Mouse (Mus musculus): ENCODE data around the gene Axin2. TPM values are rescaled to one million over a fixed set of nuclear protein-coding genes. Genes with fewer than 3 reads are reported as not detected.

Gene Axin2
- polyA plus RNA-seq, 1 experiment from 2014 or later, result 3.0 TPM

- H3K4me1 ChIP-seq (ENCODE audit: control insufficient read depth, insufficient read depth, low read length), result peaks cover 18% of the 10 kb centered on the region; the same call in 1 of the 2 replicates
- H3K9ac ChIP-seq (ENCODE audit: low read depth, low read length), result no peak overlapping the region
- no peak overlapping the region for H3K4me3 ChIP-seq (ENCODE audit: low read depth, low read length)
- WGBS (ENCODE audit: insufficient replicate concordance), result 67% methylated on average over 9 of the region's 9 CpGs
- no peak overlapping the region for H3K4me2 ChIP-seq
- H3K27me3 ChIP-seq (ENCODE audit: control insufficient read depth, insufficient read depth, low read length), result peaks cover 18% of the 10 kb centered on the region; the same call in 1 of the 2 replicates
- no peak for ATAC-seq (replicated peaks; ENCODE audit: insufficient number of reproducible peaks, low FRiP score, low TSS enrichment)
- no peaks in the 10 kb centered on the region for H3K9me3 ChIP-seq (replicated peaks; ENCODE audit: control insufficient read depth, low read length)
- no peaks in the 10 kb centered on the region for H3K36me3 ChIP-seq (ENCODE audit: control insufficient read depth, insufficient read depth, low read length)
- H3K27ac ChIP-seq (ENCODE audit: low read depth, low read length), result no peak overlapping the region
These were observed 22.1 kb upstream of the Axin2 start for GRCm38 (mm10) chr11:108898063-108898462.

GRCm38 (mm10) chr11:108898483-108898882 is 21.7 kb upstream of the Axin2 start:
- H3K9me3 ChIP-seq (replicated peaks; ENCODE audit: control insufficient read depth, low read length), result no peaks in the 10 kb centered on the region
- H3K27me3 ChIP-seq (ENCODE audit: control insufficient read depth, insufficient read depth, low read length), result peaks cover 14% of the 10 kb centered on the region; the same call in 1 of the 2 replicates
- WGBS (ENCODE audit: insufficient replicate concordance), result 47% methylated on average over 6 of the region's 6 CpGs
- no peaks in the 10 kb centered on the region for H3K36me3 ChIP-seq (ENCODE audit: control insufficient read depth, insufficient read depth, low read length)
- H3K27ac ChIP-seq (ENCODE audit: low read depth, low read length), result no peak overlapping the region
- no peak overlapping the region for H3K4me3 ChIP-seq (ENCODE audit: low read depth, low read length)
- no peak overlapping the region for H3K9ac ChIP-seq (ENCODE audit: low read depth, low read length)
- ATAC-seq (replicated peaks; ENCODE audit: insufficient number of reproducible peaks, low FRiP score, low TSS enrichment), result 0 out of 2 replicates have a peak, but pooled peaks have one; percentile 22
- peaks cover 18% of the 10 kb centered on the region; the same call in 1 of the 2 replicates for H3K4me1 ChIP-seq (ENCODE audit: control insufficient read depth, insufficient read depth, low read length)
- H3K4me2 ChIP-seq, result no peak overlapping the region

- Histone ChIP-seq H3K9me3 (replicated peaks; ENCODE audit: control insufficient read depth, low read length) (no peaks in the 10 kb centered on the region), H3K4me1 (ENCODE audit: control insufficient read depth, insufficient read depth, low read length) (peaks cover 13% of the 10 kb centered on the region; the same call in 1 of the 2 replicates), H3K4me2 (no peak overlapping the region), H3K27ac (ENCODE audit: low read depth, low read length) (no peak overlapping the region), H3K9ac (ENCODE audit: low read depth, low read length) (no peak overlapping the region), H3K27me3 (ENCODE audit: control insufficient read depth, insufficient read depth, low read length) (peaks cover 5% of the 10 kb centered on the region; the same call in 1 of the 2 replicates), H3K4me3 (ENCODE audit: low read depth, low read length) (no peak overlapping the region), H3K36me3 (ENCODE audit: control insufficient read depth, insufficient read depth, low read length) (no peaks in the 10 kb centered on the region)
- WGBS (ENCODE audit: insufficient replicate concordance), result 81% methylated on average over 10 of the region's 10 CpGs
- ATAC-seq (replicated peaks; ENCODE audit: insufficient number of reproducible peaks, low FRiP score, low TSS enrichment), result no peak
These were observed 19.2 kb upstream of the Axin2 start for GRCm38 (mm10) chr11:108900718-108901488.

GRCm38 (mm10) chr11:108901670-108902069 is 18.5 kb upstream of the Axin2 start:
- Histone ChIP-seq H3K27me3 (ENCODE audit: control insufficient read depth, insufficient read depth, low read length) (peaks cover 8% of the 10 kb centered on the region), H3K27ac (ENCODE audit: low read depth, low read length) (no peak overlapping the region), H3K9me3 (replicated peaks; ENCODE audit: control insufficient read depth, low read length) (no peaks in the 10 kb centered on the region), H3K4me2 (no peak overlapping the region), H3K36me3 (ENCODE audit: control insufficient read depth, insufficient read depth, low read length) (no peaks in the 10 kb centered on the region), H3K4me3 (ENCODE audit: low read depth, low read length) (no peak overlapping the region), H3K9ac (ENCODE audit: low read depth, low read length) (no peak overlapping the region), H3K4me1 (ENCODE audit: control insufficient read depth, insufficient read depth, low read length) (peaks cover 13% of the 10 kb centered on the region; the same call in 1 of the 2 replicates)
- no peak for ATAC-seq (replicated peaks; ENCODE audit: insufficient number of reproducible peaks, low FRiP score, low TSS enrichment)
- 77% methylated on average over 7 of the region's 7 CpGs for WGBS (ENCODE audit: insufficient replicate concordance)

GRCm38 (mm10) chr11:108902303-108902702 is 17.8 kb upstream of the Axin2 start:
- H3K4me3 ChIP-seq (ENCODE audit: low read depth, low read length), result no peak overlapping the region
- H3K27me3 ChIP-seq (ENCODE audit: control insufficient read depth, insufficient read depth, low read length), result peaks cover 4% of the 10 kb centered on the region
- H3K36me3 ChIP-seq (ENCODE audit: control insufficient read depth, insufficient read depth, low read length), result no peaks in the 10 kb centered on the region
- 79% methylated on average over 4 of the region's 4 CpGs for WGBS (ENCODE audit: insufficient replicate concordance)
- H3K4me1 ChIP-seq (ENCODE audit: control insufficient read depth, insufficient read depth, low read length), result peaks cover 13% of the 10 kb centered on the region; the same call in 1 of the 2 replicates
- no peaks in the 10 kb centered on the region for H3K9me3 ChIP-seq (replicated peaks; ENCODE audit: control insufficient read depth, low read length)
- no peak overlapping the region for H3K9ac ChIP-seq (ENCODE audit: low read depth, low read length)
- ATAC-seq (replicated peaks; ENCODE audit: insufficient number of reproducible peaks, low FRiP score, low TSS enrichment), result no peak
- no peak overlapping the region for H3K4me2 ChIP-seq
- H3K27ac ChIP-seq (ENCODE audit: low read depth, low read length), result no peak overlapping the region

- no peak for ATAC-seq (replicated peaks; ENCODE audit: insufficient number of reproducible peaks, low FRiP score, low TSS enrichment)
- Histone ChIP-seq H3K36me3 (ENCODE audit: control insufficient read depth, insufficient read depth, low read length) (no peaks in the 10 kb centered on the region), H3K27me3 (ENCODE audit: control insufficient read depth, insufficient read depth, low read length) (peaks cover 20% of the 10 kb centered on the region), H3K4me3 (ENCODE audit: low read depth, low read length) (no peak overlapping the region), H3K27ac (ENCODE audit: low read depth, low read length) (no peak overlapping the region), H3K9me3 (replicated peaks; ENCODE audit: control insufficient read depth, low read length) (no peaks in the 10 kb centered on the region), H3K9ac (ENCODE audit: low read depth, low read length) (no peak overlapping the region), H3K4me2 (no peak overlapping the region), H3K4me1 (ENCODE audit: control insufficient read depth, insufficient read depth, low read length) (peaks cover 12% of the 10 kb centered on the region)
- WGBS (ENCODE audit: insufficient replicate concordance), result 30% methylated on average over 7 of the region's 7 CpGs
These were observed 13.4 kb upstream of the Axin2 start for GRCm38 (mm10) chr11:108906590-108907254.

- H3K4me1 ChIP-seq (ENCODE audit: control insufficient read depth, insufficient read depth, low read length), result peaks cover 12% of the 10 kb centered on the region
- peak; percentile 53; the same call in 1 of the 2 replicates for ATAC-seq (replicated peaks; ENCODE audit: insufficient number of reproducible peaks, low FRiP score, low TSS enrichment)
- H3K36me3 ChIP-seq (ENCODE audit: control insufficient read depth, insufficient read depth, low read length), result no peaks in the 10 kb centered on the region
- H3K27me3 ChIP-seq (ENCODE audit: control insufficient read depth, insufficient read depth, low read length), result peaks cover 20% of the 10 kb centered on the region
- H3K4me2 ChIP-seq, result peak overlapping the region; percentile 53
- H3K27ac ChIP-seq (ENCODE audit: low read depth, low read length), result no peak overlapping the region
- peak overlapping the region; percentile 28 for H3K4me3 ChIP-seq (ENCODE audit: low read depth, low read length)
- no peaks in the 10 kb centered on the region for H3K9me3 ChIP-seq (replicated peaks; ENCODE audit: control insufficient read depth, low read length)
- WGBS (ENCODE audit: insufficient replicate concordance), result 2% methylated on average over 23 of the region's 24 CpGs
- no peak overlapping the region; the same call in 1 of the 2 replicates for H3K9ac ChIP-seq (ENCODE audit: low read depth, low read length)
These were observed 10.6 kb upstream of the Axin2 start for GRCm38 (mm10) chr11:108909396-108910195.

GRCm38 (mm10) chr11:108910328-108910886 is 9.7 kb upstream of the Axin2 start:
- no peak overlapping the region for H3K27ac ChIP-seq (ENCODE audit: low read depth, low read length)
- H3K9ac ChIP-seq (ENCODE audit: low read depth, low read length), result no peak overlapping the region; the same call in 1 of the 2 replicates
- peaks cover 20% of the 10 kb centered on the region for H3K27me3 ChIP-seq (ENCODE audit: control insufficient read depth, insufficient read depth, low read length)
- no peaks in the 10 kb centered on the region for H3K36me3 ChIP-seq (ENCODE audit: control insufficient read depth, insufficient read depth, low read length)
- peak overlapping the region; percentile 53 for H3K4me2 ChIP-seq
- no peak for ATAC-seq (replicated peaks; ENCODE audit: insufficient number of reproducible peaks, low FRiP score, low TSS enrichment)
- 1% methylated on average over 14 of the region's 14 CpGs for WGBS (ENCODE audit: insufficient replicate concordance)
- H3K4me1 ChIP-seq (ENCODE audit: control insufficient read depth, insufficient read depth, low read length), result peaks cover 12% of the 10 kb centered on the region
- peak overlapping the region; percentile 28 for H3K4me3 ChIP-seq (ENCODE audit: low read depth, low read length)
- H3K9me3 ChIP-seq (replicated peaks; ENCODE audit: control insufficient read depth, low read length), result no peaks in the 10 kb centered on the region

All from heart, embryonic 11.5 days (tissue).